In the genomic region with DNA sequence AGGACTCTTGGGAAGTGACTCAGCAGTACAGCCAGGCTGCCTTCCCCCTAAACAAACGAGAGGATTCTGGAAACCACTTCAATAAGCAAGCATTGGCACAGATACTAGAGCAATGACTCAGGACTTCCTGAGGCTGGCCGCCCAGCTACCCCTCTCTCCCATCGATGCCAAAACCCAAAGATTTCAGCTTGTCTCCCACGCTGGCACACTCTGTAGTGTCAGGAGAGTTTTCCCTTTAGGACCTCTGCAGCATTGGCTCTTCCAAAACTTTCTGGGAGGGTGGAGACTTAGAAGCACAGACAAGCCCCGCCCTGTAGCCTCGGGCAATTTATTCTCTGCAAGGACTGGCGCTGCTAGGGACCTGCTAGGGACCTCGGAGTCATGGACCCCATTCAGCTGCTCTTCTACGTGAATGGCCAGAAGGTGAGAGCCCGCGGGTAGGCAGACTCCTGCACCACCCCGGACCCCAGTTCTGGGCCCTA, we compare ENCODE assay signal across 8 mouse cellular contexts. TPM values are rescaled to one million over a fixed set of nuclear protein-coding genes. Genes with fewer than 3 reads are reported as not detected.
DNase-seq lines count a peak whose midpoint lies in the region; ATAC-seq and TF ChIP-seq lines count a peak whose summit lies in the region.

A gene (plus strand): TSS at position 296 of the 482 bp plus-strand sequence.

- H3K27ac ChIP-seq in embryonic facial prominence, embryonic 10.5 days (replicated peaks) = no peak within 1 kb of the TSS
- H3K27ac ChIP-seq in intestine, postnatal 0 days (ENCODE audit: low read depth, low read length) = no peak within 1 kb of the TSS
- H3K27ac ChIP-seq in limb, embryonic 11.5 days (replicated peaks; ENCODE audit: low read depth, low read length) = no peak within 1 kb of the TSS
- H3K27ac ChIP-seq in midbrain, embryonic 11.5 days (ENCODE audit: low read depth, low read length) = no peak within 1 kb of the TSS

- peak within 1 kb of the TSS; percentile 47 for H3K4me3 ChIP-seq in C2C12 (ENCODE audit: insufficient read depth, poor library complexity, severe bottlenecking)
- H3K4me3 ChIP-seq in embryonic facial prominence, embryonic 10.5 days = peak within 1 kb of the TSS; percentile 45
- H3K4me3 ChIP-seq in intestine, postnatal 0 days (ENCODE audit: low read depth, low read length) = peak within 1 kb of the TSS; percentile 13
- H3K4me3 ChIP-seq in limb, embryonic 11.5 days (ENCODE audit: low read depth, low read length) = peak within 1 kb of the TSS; percentile 20; the same call in 1 of the 2 replicates
- H3K4me3 ChIP-seq in midbrain, embryonic 11.5 days (ENCODE audit: low read depth, low read length) = no peak within 1 kb of the TSS

- WGBS in embryonic facial prominence, embryonic 10.5 days = 12% methylated on average over 12 of the region's 12 CpGs
- 13% methylated on average over 12 of the region's 12 CpGs for WGBS in intestine, postnatal 0 days
- WGBS in limb, embryonic 11.5 days = 11% methylated on average over 12 of the region's 12 CpGs
- 13% methylated on average over 12 of the region's 12 CpGs for WGBS in midbrain, embryonic 11.5 days

- peak; percentile 94 for ATAC-seq in granulocyte monocyte progenitor cell, adult 5-6 weeks (replicated peaks; ENCODE audit: poor library complexity, severe bottlenecking)
- ATAC-seq in intestine, postnatal 0 days = no peak
- ATAC-seq in limb, embryonic 11.5 days (ENCODE audit: insufficient number of reproducible peaks, low FRiP score, low TSS enrichment, low read depth) = no peak
- ATAC-seq in midbrain, embryonic 11.5 days (ENCODE audit: low FRiP score) = no peak; the same call in 1 of the 2 replicates

- H3K27me3 ChIP-seq in C2C12 (ENCODE audit: control insufficient read depth, insufficient read depth, insufficient read length) = no peaks in the 10 kb centered on the region
- H3K27me3 ChIP-seq in embryonic facial prominence, embryonic 10.5 days (replicated peaks; ENCODE audit: low read depth, poor library complexity, severe bottlenecking) = no peaks in the 10 kb centered on the region
- no peaks in the 10 kb centered on the region for H3K27me3 ChIP-seq in intestine, postnatal 0 days (replicated peaks; ENCODE audit: control insufficient read depth, insufficient read depth, low read length)
- no peaks in the 10 kb centered on the region for H3K27me3 ChIP-seq in limb, embryonic 11.5 days (ENCODE audit: control insufficient read depth, insufficient read depth, low read length)
- no peaks in the 10 kb centered on the region for H3K27me3 ChIP-seq in midbrain, embryonic 11.5 days (ENCODE audit: control insufficient read depth, insufficient read depth, low read length)

- peaks cover 18% of the 10 kb centered on the region for H3K4me1 ChIP-seq in embryonic facial prominence, embryonic 10.5 days
- H3K4me1 ChIP-seq in intestine, postnatal 0 days (replicated peaks; ENCODE audit: control insufficient read depth, insufficient read depth, low read length) = no peaks in the 10 kb centered on the region; the same call in 1 of the 2 replicates
- peaks cover 12% of the 10 kb centered on the region for H3K4me1 ChIP-seq in limb, embryonic 11.5 days (ENCODE audit: control insufficient read depth, insufficient read depth, low read length)
- no peaks in the 10 kb centered on the region for H3K4me1 ChIP-seq in midbrain, embryonic 11.5 days (ENCODE audit: control insufficient read depth, insufficient read depth, low read length)

- peak; percentile 79 for DNase-seq in adrenal gland, postnatal 10 days
- peak; percentile 43 for DNase-seq in embryonic facial prominence, embryonic 10.5 days (ENCODE audit: low spot score)
- DNase-seq in limb, embryonic 11.5 days (ENCODE audit: low spot score) = peak; percentile 59
- DNase-seq in midbrain, embryonic 11.5 days (ENCODE audit: low spot score, missing footprints) = no peak
- DNase-seq in testis, postnatal 10 days (ENCODE audit: low spot score) = peak; percentile 73

- H3K4me2 ChIP-seq in intestine, postnatal 0 days (replicated peaks; ENCODE audit: low read depth) = peak within 1 kb of the TSS; percentile 56
- peak within 1 kb of the TSS; percentile 35 for H3K4me2 ChIP-seq in limb, embryonic 11.5 days (ENCODE audit: low read depth, severe bottlenecking)
- H3K4me2 ChIP-seq in midbrain, embryonic 11.5 days = peak within 1 kb of the TSS; percentile 2; the same call in 1 of the 2 replicates

- no peak for TF ChIP-seq CTCF in C2C12 (IDR thresholded peaks at IDR 0.05; ENCODE audit: control insufficient read depth, insufficient read depth, insufficient read length)
- no peak for TF ChIP-seq CTCF in intestine, postnatal 0 days (IDR thresholded peaks at IDR 0.05; ENCODE audit: low read depth)

- peaks cover 4% of the 10 kb centered on the region for H3K79me3 ChIP-seq in C2C12 (ENCODE audit: low read depth)

- H3ac ChIP-seq in C2C12 (ENCODE audit: control insufficient read depth, insufficient read length, low read depth) = peak within 1 kb of the TSS; percentile 54

- peaks cover 24% of the 10 kb centered on the region for H3K36me3 ChIP-seq in C2C12 (ENCODE audit: control insufficient read depth, insufficient read depth)
- peaks cover 13% of the 10 kb centered on the region for H3K36me3 ChIP-seq in embryonic facial prominence, embryonic 10.5 days (replicated peaks)
- no peaks in the 10 kb centered on the region for H3K36me3 ChIP-seq in intestine, postnatal 0 days (ENCODE audit: control insufficient read depth, insufficient read depth)
- H3K36me3 ChIP-seq in limb, embryonic 11.5 days (ENCODE audit: control insufficient read depth, insufficient read depth, low read length) = no peaks in the 10 kb centered on the region; the same call in 1 of the 2 replicates
- H3K36me3 ChIP-seq in midbrain, embryonic 11.5 days (ENCODE audit: control insufficient read depth, insufficient read depth, low read length) = no peaks in the 10 kb centered on the region

- peaks cover 39% of the 10 kb centered on the region for H3K79me2 ChIP-seq in C2C12 (ENCODE audit: control insufficient read depth, insufficient read depth)

- no peak within 1 kb of the TSS for H3K9ac ChIP-seq in intestine, postnatal 0 days (ENCODE audit: low read depth, low read length)
- H3K9ac ChIP-seq in limb, embryonic 11.5 days (ENCODE audit: low read length) = peak within 1 kb of the TSS; percentile 30; the same call in 1 of the 2 replicates
- peak within 1 kb of the TSS; percentile 13; the same call in 1 of the 2 replicates for H3K9ac ChIP-seq in midbrain, embryonic 11.5 days (ENCODE audit: low read length)

- H3K9me3 ChIP-seq in embryonic facial prominence, embryonic 10.5 days = no peaks in the 10 kb centered on the region
- H3K9me3 ChIP-seq in intestine, postnatal 0 days (ENCODE audit: control insufficient read depth) = no peaks in the 10 kb centered on the region
- H3K9me3 ChIP-seq in limb, embryonic 11.5 days (ENCODE audit: control insufficient read depth, low read length) = no peaks in the 10 kb centered on the region
- H3K9me3 ChIP-seq in midbrain, embryonic 11.5 days (ENCODE audit: control insufficient read depth, low read length) = no peaks in the 10 kb centered on the region

TF ChIP-seq in C2C12, 6 proteins besides CTCF, POLR2A, EP300 and RAD21:
- TF ChIP-seq MAX (IDR thresholded peaks at IDR 0.05) (peak; percentile 41), CEBPB (IDR thresholded peaks at IDR 0.05; ENCODE audit: low read depth) (no peak), FOSL1 (IDR thresholded peaks at IDR 0.05; ENCODE audit: insufficient read depth, low read length, poor library complexity, severe bottlenecking) (peak; percentile 31)

RNA-seq across cellular contexts. Expression of the gene that starts here (rescaled TPM):
- polyA plus RNA-seq in C2C12 (2012; fragmentation: generic; extraction: Trizol) = 2.2 TPM
- total RNA-seq in adrenal gland, postnatal 10 days (2021) = 10 to 100 TPM; 19.2 to 26.3 TPM
- 0.09 and 0.11 TPM in 2 replicates for polyA plus RNA-seq in embryonic facial prominence, embryonic 10.5 days (2016; fragmentation: Nextera tagmentation; extraction: Ambion mirVana)
- not detected in 2 replicates for total RNA-seq in granulocyte monocyte progenitor cell, adult 5-6 weeks (2014; fragmentation: Nextera tagmentation)
- not detected in 2 replicates for total RNA-seq in granulocyte monocyte progenitor cell, adult 5-6 weeks (2017)
- polyA plus RNA-seq in intestine, postnatal 0 days (2015; fragmentation: Nextera tagmentation; extraction: Ambion mirVana) = 0.08 TPM in 2 replicates
- polyA plus RNA-seq in limb, embryonic 11.5 days (2014; fragmentation: Nextera tagmentation; extraction: Ambion mirVana) = 0.14 TPM in 1 of 2 replicates, not detected in the other
- polyA plus RNA-seq in midbrain, embryonic 11.5 days (2014; fragmentation: Nextera tagmentation; extraction: Ambion mirVana) = 0.15 and 0.18 TPM in 2 replicates

Comparison
In these comparisons a context has a peak if more than half of its experiments do, and no peak if none do; other contexts are left out.
1. RNA of the gene that starts here (total RNA-seq): 19.2 to 26.3 TPM in adrenal gland, postnatal 10 days; not detected in granulocyte monocyte progenitor cell, adult 5-6 weeks; every median in the first group is over 10 times any median in the second.
2. Peak in DNase-seq and H3K4me3 ChIP-seq in embryonic facial prominence, embryonic 10.5 days; RNA of the gene not detected or under 1 TPM.
3. Peak in ATAC-seq in granulocyte monocyte progenitor cell, adult 5-6 weeks; RNA of the gene not detected or under 1 TPM.
4. Peak in DNase-seq, H3K4me3 ChIP-seq, H3K9ac ChIP-seq and H3K4me2 ChIP-seq in limb, embryonic 11.5 days; RNA of the gene not detected or under 1 TPM.
5. H3K4me2 ChIP-seq: peak in every context shown above with its lines; median percentile 56 in intestine, postnatal 0 days; 35 in limb, embryonic 11.5 days; 2 in midbrain, embryonic 11.5 days.